Mouse (Mus musculus): ENCODE data around the gene Spef1.
A peak's percentile ranks its signal among the peaks of the same experiment; 100 is the strongest.

Gene Spef1

GRCm38 (mm10) chr2:131171401-131172104 lies 15.5 kb downstream of the Spef1 start:
- peak; percentile 80 to 83 for DNase-seq

DNA sequence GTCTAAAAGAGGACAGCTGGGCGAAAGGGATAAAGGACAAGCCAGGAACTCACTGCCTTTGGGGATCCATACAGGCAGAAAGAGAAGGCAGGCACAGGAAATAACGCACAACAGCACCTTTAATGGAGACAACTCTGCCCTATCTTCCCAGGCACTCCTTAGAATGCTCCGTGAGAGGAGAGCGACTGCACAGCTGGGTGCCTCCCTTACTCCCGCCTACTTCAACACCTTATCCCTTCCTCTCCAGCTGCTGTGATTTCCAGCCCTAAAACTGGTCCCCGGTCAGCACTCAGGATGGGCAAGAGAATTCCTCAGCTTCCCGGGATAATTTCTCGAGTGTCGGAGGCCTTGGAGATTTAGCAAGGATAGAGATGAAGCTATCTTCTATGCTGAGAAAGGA lies 16.1 kb downstream of the Spef1 start:
- DNase-seq: no peak

GRCm38 (mm10) chr2:131168914-131169313 lies 18.2 kb downstream of the Spef1 start:
- no peak for DNase-seq

DNA sequence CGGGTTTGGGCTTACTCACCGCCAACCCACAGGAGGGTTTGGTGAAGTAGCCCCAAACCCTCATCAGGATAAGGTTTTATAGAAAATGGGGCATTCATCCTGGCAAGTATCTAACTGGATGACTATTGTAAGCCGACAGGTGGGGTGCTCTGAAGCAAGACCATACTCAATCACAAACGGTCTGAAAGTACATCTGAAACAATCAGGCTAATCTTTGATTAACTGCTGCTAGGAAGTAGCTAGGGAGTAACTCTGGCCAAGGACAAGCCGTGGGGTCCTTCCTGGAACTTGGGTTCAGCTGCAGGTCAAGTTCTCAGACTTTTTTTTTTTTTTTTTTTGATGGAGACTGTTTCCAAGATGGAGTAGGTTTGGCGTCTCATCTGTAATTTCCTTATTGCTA lies 19.1 kb downstream of the Spef1 start:
- DNase-seq: no peak

- DNase-seq: no peak
Measured at GRCm38 (mm10) chr2:131166172-131166571, 20.9 kb downstream of the Spef1 start.

DNA sequence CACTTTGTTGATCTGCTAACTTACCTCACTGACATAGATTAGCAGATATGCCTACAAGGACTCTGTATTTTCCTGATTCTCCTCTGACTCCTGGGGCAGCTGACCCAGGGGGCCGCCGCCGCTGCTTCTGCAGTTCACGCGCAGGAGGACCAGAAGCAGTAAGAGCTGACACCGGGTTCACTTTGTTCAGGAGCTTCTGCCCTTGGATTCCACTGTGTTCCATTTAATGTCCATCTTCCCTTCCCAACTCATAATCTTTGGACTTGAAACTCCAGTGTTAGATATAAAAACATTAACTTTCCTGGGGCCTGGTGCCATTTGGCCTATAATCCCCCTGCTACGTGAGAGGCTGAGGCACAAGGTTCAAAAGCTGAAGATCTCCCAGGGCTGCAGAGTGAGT lies 23.2 kb downstream of the Spef1 start:
- DNase-seq: no peak

- DNase-seq: no peak
Measured at GRCm38 (mm10) chr2:131160671-131161111, 26.4 kb downstream of the Spef1 start.

DNA sequence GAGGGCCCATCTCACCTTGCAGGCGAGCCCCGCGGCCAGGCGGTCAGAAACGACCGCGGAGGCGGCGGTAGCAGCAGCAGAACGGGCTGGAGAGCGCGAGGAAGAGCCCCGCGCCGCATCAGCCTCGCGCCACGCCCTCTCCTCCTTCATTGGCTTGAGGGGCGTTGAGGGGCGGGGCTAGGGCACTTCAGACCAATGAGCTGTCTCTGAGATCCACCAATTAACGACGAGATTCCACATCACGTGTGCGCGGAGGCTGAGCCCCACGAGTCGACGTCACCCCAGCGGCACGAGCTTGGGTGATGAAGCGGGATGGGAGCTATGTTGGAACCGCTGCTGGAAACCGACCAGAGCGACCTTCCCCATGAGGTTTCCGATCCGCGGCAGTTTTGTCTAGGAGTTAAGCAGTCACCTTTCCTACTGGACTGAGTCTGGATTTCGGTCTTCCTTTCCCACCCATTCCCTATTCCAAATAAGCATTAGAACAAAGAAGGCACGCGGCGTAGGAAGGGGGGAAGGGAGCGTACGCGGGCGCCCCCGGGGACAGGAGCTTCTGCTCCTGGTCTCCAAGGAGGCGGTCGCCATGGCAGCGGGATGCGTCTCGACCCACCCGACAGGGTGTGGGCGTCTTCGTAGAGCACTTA lies 27.0 kb downstream of the Spef1 start, which contains the start of gene 1700037H04Rik:
Gene 1700037H04Rik, minus strand, starts transcription at position 144 of the 644 bp plus-strand sequence.
- peak; percentile 97 for DNase-seq

GRCm38 (mm10) chr2:131159491-131159910 lies 27.6 kb downstream of the Spef1 start:
- peak; percentile 62 to 63 for DNase-seq

- no peak for DNase-seq
Measured at GRCm38 (mm10) chr2:131156987-131157386, 30.1 kb downstream of the Spef1 start.

GRCm38 (mm10) chr2:131154036-131154435 lies 33.0 kb downstream of the Spef1 start:
- DNase-seq: no peak

- DNase-seq: no peak
Measured at GRCm38 (mm10) chr2:131152166-131152730, 34.8 kb downstream of the Spef1 start.

- DNase-seq: no peak
Measured at GRCm38 (mm10) chr2:131149254-131149578, 37.9 kb downstream of the Spef1 start.

- DNase-seq: no peak
Measured at GRCm38 (mm10) chr2:131148353-131149253, 38.5 kb downstream of the Spef1 start.

- DNase-seq: no peak
Measured at GRCm38 (mm10) chr2:131147043-131147365, 40.1 kb downstream of the Spef1 start.

DNA sequence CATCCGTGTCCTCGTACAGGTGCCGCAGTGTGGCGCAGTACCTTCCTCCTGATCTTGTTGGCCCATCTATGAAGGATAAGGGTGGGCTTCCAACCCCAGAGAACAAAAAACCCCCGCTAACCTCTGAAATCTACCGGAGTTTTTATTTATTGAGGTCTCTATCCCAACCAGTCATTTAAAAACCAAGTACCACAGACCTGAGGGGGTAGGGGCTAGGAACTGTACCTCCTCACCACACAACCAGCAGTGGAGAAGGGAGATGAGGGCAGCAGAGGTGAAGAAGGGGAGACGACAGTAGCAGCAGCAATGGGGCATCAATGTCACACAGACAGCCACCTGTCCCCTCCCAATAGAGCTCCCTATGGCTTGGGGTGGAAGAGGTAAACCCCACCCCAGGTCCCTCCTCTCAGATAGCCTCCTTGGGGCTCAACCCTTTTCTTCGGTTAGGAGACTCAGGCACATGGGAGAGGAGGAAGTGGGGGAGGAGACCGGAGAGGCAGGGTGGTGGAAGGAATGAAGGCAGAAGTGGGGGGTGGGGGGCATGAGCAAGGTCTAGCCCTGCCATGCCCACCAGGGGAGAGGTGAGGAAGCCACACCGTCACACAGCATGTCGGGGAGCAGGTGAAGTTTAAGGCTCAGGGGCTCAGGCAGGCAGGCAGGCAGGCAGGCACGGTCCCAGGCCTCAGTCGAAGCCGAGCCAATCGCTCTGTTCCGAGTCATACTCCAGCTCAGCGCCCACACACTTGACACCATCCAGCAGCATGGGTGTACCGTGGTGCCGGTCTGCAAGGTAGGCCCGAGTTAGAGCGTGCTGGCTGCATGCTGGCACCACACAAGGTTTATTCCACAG lies 40.7 kb downstream of the Spef1 start:
- no peak for DNase-seq

DNA sequence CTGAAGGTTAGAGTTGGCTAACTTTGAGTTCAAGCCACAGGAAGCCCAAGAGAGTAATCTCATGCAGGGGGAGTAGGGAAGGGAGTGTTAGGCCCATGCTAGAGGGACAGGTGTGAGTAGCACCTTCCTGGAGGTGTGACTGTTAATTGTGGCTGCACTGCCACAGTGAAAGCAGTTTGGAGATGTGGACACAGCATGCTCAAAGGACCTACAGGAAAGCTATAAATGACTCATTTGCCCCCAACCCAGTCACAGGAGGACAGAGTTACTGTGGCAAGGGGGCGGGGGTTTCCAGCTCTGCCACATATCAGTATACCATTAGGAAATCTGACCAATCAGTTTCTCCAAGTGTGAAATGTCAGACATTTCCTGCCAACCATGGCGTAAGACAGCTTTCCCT lies 41.5 kb downstream of the Spef1 start:
- no peak for DNase-seq

DNA sequence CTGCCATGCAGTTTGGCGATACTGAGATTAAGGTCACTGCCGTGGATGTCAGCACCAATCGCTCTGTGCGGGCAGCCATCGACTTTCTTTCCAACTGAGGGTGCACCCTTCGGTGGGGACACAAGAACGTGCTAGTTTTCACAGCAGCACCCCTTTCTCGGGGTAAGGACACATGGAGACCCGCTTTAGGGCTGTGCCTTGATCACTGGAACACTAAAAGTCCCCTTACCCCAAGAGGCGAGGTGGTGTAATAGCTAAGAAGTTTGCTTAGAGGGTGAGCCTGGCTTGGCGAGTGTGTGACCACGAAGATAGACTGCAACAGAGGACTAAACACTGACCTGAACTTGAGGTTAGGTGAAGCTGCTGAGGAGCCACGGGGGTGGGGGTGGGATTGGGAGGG lies 42.0 kb downstream of the Spef1 start:
- no peak for DNase-seq

DNA sequence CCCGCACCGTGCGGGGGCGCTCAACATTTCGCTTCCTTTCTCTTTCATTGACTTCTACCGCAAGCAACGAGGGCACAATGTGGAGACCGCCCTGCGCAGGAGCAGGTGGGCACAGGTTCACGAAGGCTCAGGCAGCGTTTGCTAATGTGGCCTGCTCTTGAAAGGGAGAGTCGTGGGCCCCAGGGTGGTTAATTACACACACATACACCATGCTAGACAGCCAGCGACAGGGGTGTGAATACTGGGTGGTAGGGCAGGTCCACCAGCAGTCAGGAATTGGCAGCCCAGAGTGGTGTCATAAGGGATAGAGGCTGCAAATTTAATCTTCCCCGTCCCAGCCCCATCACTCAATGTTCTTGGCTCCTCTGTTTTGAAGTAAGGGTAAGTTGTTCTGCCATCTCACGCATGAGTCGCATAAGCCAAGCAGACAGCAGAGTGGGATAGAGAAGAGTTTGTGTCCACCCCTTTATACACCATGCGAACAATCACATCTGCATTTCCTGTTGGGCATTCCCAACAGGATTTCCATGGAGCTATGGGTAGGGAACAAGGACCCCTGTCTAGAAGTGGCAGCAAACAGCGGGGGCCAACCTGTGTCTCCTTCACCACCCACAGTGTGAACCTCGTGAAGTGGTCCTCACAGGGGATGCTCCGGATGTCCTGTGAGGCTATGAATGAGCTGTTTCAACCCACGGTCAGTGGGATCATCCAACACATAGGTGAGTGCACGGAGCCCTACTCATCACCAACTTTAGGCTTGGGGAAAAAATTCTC lies 43.9 kb downstream of the Spef1 start:
- no peak for DNase-seq

DNA sequence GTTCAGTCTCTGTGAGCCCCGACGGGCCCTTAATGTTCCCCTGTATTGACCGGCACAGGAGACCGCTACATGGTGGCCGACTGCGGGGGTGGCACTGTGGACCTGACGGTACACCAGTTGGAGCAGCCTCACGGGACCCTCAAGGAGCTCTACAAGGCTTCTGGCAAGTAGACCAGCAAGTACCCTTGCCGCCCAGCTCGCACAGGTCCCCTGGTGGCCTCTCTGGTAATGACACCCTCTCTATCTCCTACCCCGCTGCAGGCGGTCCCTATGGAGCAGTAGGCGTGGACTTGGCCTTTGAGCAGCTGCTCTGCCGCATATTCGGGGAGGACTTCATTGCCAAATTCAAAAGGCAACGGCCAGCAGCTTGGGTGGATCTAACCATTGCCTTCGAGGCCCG lies 44.5 kb downstream of the Spef1 start:
- DNase-seq: peak; percentile 85 to 89

GRCm38 (mm10) chr2:131141336-131141986 lies 45.6 kb downstream of the Spef1 start:
- DNase-seq: no peak
